Mouse (Mus musculus) hindbrain, embryonic 13.5 days (tissue): Measurements from ENCODE around the gene Chchd5. TPM values are rescaled to one million over a fixed set of nuclear protein-coding genes. Genes with fewer than 3 reads are reported as not detected.

Experiments
- polyA plus RNA-seq: library from polyadenylated mRNA; unstranded; fragments of >200 nt; fragmentation: Nextera tagmentation; extraction: Ambion mirVana; gene quantifications from 2 replicates; pipeline ENCODE4 v1.2.1, GENCODE M21; 2015

Gene Chchd5
- polyA plus RNA-seq, 1 experiment from 2014 or later, result 24.5 TPM

Other genes with a start within 250 kb of the Chchd5 start
- gene Zc3h8, start 185.6 kb upstream of the Chchd5 start, polyA plus RNA-seq, result 11.2 and 11.9 TPM in 2 replicates
- 3.5 and 3.8 TPM in 2 replicates for gene Zc3h6, start 162.3 kb upstream of the Chchd5 start, polyA plus RNA-seq
- 22.6 and 23.7 TPM in 2 replicates for gene Gm10762, start 162.0 kb upstream of the Chchd5 start, polyA plus RNA-seq
- gene Vinac1, start 81.5 kb upstream of the Chchd5 start, polyA plus RNA-seq, result 0.67 and 0.77 TPM in 2 replicates
- gene Ttl, start 63.8 kb upstream of the Chchd5 start, polyA plus RNA-seq, result 33.0 and 33.8 TPM in 2 replicates
- gene Polr1b, start 28.7 kb upstream of the Chchd5 start, polyA plus RNA-seq, result 15.4 and 19.3 TPM in 2 replicates
- gene Slc20a1, start 69.1 kb downstream of the Chchd5 start, polyA plus RNA-seq, result 47.2 and 48.2 TPM in 2 replicates
- 10.1 and 11.1 TPM in 2 replicates for gene Ckap2l, start 167.5 kb downstream of the Chchd5 start, polyA plus RNA-seq
- gene Il1a, start 180.3 kb downstream of the Chchd5 start, polyA plus RNA-seq, result 0.26 and 0.43 TPM in 2 replicates
- 0.14 TPM in 1 of 2 replicates, not detected in the other for gene Il1b, start 241.4 kb downstream of the Chchd5 start, polyA plus RNA-seq